Mouse (Mus musculus): ENCODE measurements around the gene Stambpl1.

DNA sequence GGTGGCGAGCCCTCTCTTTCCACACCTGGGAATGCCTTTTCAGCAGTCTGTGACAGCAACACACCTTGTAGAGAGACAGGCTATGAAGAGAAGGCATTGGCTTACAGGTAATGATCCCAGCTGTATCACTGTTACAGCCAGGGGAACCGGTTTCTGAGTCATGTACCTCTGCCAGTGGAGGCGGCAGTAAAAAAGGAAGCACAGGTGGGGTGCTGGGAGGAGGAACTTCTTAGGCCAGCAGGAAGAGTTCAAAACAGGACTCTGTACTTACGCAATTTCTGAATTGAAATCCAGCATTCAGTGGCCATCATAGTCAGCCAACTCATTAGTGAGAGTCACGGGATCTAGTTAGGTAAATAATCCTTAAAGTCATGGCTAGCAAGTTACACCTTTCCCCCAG, 26.1 kb upstream of the Stambpl1 start, which contains the start of gene Ankrd22:
- no peak for TF ChIP-seq CTCF (IDR thresholded peaks at IDR 0.05; ENCODE audit: low read depth, low read length)
- TF ChIP-seq POLR2A (IDR thresholded peaks at IDR 0.05; ENCODE audit: insufficient read depth, low read length) = no peak
